Mouse (Mus musculus): ENCODE measurements around the gene Serbp1.

Serbp1 gene

GRCm38 (mm10) chr6:67303210-67303609 lies 65.2 kb downstream of the Serbp1 start:
- no peak for DNase-seq

DNA sequence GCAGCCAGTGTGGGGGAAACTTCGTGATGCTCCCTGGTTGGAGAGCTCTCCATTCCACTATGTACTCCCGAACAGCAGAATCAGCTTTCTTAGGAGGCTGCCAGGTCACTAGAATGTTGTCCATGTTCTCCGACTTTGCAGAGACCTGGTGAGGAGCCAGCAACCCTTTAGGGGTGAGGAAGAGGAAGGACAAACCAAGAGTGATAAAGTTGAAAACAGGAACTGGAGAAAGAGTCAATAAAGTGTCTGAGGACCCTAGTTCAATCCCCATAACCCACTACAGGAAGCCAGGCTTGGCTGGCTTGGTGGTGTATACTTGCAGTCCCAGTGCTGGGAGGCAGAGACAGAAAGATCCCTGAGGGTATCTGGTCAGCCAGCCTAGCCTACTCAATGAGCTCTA lies 71.0 kb downstream of the Serbp1 start:
- no peak for DNase-seq

GRCm38 (mm10) chr6:67309752-67310151 lies 71.8 kb downstream of the Serbp1 start:
- DNase-seq: no peak

- no peak for DNase-seq
Observed at GRCm38 (mm10) chr6:67314697-67315096, 76.7 kb downstream of the Serbp1 start.

- DNase-seq: no peak
Observed at GRCm38 (mm10) chr6:67317068-67317467, 79.1 kb downstream of the Serbp1 start.

- DNase-seq: no peak
Observed at GRCm38 (mm10) chr6:67317827-67318338, 79.9 kb downstream of the Serbp1 start.

- peak; percentile 76 for DNase-seq
Observed at GRCm38 (mm10) chr6:67318451-67318850, 80.5 kb downstream of the Serbp1 start.

GRCm38 (mm10) chr6:67323788-67324187 lies 85.8 kb downstream of the Serbp1 start:
- DNase-seq: no peak

- no peak for DNase-seq
Observed at GRCm38 (mm10) chr6:67337943-67338342, 100.0 kb downstream of the Serbp1 start.

GRCm38 (mm10) chr6:67339494-67339893 lies 101.5 kb downstream of the Serbp1 start:
- DNase-seq: no peak

Data from lung, postnatal 10 days (tissue).